Mouse (Mus musculus) myocyte (in vitro differentiated cells): ENCODE results near the gene Lat. TPM values are rescaled to one million over a fixed set of nuclear protein-coding genes. Genes with fewer than 3 reads are reported as not detected.
"Not testable (repeated sequence)": the region's sequence is repeated elsewhere in the genome, so short reads cannot be mapped to it uniquely, and the experiment has no call there.

Source experiments
- H3K27me3 ChIP-seq: one replicate; pipeline ENCODE4 v1.6.1; 2011; ENCODE audit not compliant: control insufficient read depth, insufficient read depth, insufficient read length
- H3K36me3 ChIP-seq: one replicate; pipeline ENCODE4 v1.6.1; 2011; ENCODE audit not compliant: control insufficient read depth, insufficient read depth
- H3K4me2 ChIP-seq: one replicate; pipeline ENCODE4 v1.6.1; 2011; ENCODE audit warnings: low read depth, control low read depth
- H3K4me3 ChIP-seq: one replicate; pipeline ENCODE4 v1.5.1; 2011; ENCODE audit warnings: mild to moderate bottlenecking, control low read depth, moderate library complexity
- H3K79me2 ChIP-seq: one replicate; pipeline ENCODE4 v1.6.1; 2011; ENCODE audit not compliant: control insufficient read depth, insufficient read depth
- H3ac ChIP-seq: one replicate; pipeline ENCODE4 v1.6.1; 2011; ENCODE audit not compliant: control insufficient read depth, insufficient read length
- CEBPB ChIP-seq: IDR thresholded peaks from 2 replicates; pipeline ENCODE4 v1.6.1; 2011; ENCODE audit warnings: mild to moderate bottlenecking, moderate library complexity; ENCODE audit not compliant: poor library complexity, insufficient read depth, severe bottlenecking
- E2F4 ChIP-seq: IDR thresholded peaks from one replicate; pipeline ENCODE4 v1.6.1; 2011; ENCODE audit warnings: mild to moderate bottlenecking, control low read depth, moderate library complexity; ENCODE audit not compliant: insufficient read depth
- MAX ChIP-seq: IDR thresholded peaks from one replicate; pipeline ENCODE4 v1.6.1; 2011; ENCODE audit warnings: low read depth, mild to moderate bottlenecking, control low read depth
- MYOD1 ChIP-seq, 3 experiments: IDR thresholded peaks; one replicate each; pipeline ENCODE4 v1.6.1; 2011; ENCODE audit warnings: control low read depth in 2 of 3, low read depth in 2 of 3, mild to moderate bottlenecking in 2 of 3, moderate library complexity in 1 of 3; ENCODE audit not compliant: insufficient read length in 2 of 3, control insufficient read depth in 1 of 3
- MYOG ChIP-seq, 3 experiments: IDR thresholded peaks; one replicate each; pipeline ENCODE4 v1.6.1; 2011; ENCODE audit warnings: control low read depth in 2 of 3, low read depth in 2 of 3, mild to moderate bottlenecking in 2 of 3; ENCODE audit not compliant: insufficient read length in 2 of 3, control insufficient read depth in 1 of 3, insufficient read depth in 1 of 3
- POLR2A ChIP-seq: IDR thresholded peaks from one replicate; pipeline ENCODE4 v1.6.1; 2011; ENCODE audit warnings: low read depth, mild to moderate bottlenecking, control low read depth, moderate library complexity; ENCODE audit not compliant: insufficient read length
- POLR2AphosphoS2 ChIP-seq: IDR thresholded peaks from one replicate; pipeline ENCODE4 v1.6.1; 2011; ENCODE audit warnings: low read depth, control low read depth; ENCODE audit not compliant: insufficient read length
- REST ChIP-seq: IDR thresholded peaks from one replicate; pipeline ENCODE4 v1.6.1; 2011; ENCODE audit warnings: mild to moderate bottlenecking, control low read depth, moderate library complexity; ENCODE audit not compliant: insufficient read depth, insufficient read length
- SRF ChIP-seq: IDR thresholded peaks from one replicate; pipeline ENCODE4 v1.6.1; 2011; ENCODE audit warnings: low read depth; ENCODE audit not compliant: control insufficient read depth, insufficient read length
- TCF12 ChIP-seq: IDR thresholded peaks from one replicate; pipeline ENCODE4 v1.6.1; 2011; ENCODE audit warnings: mild to moderate bottlenecking, control low read depth; ENCODE audit not compliant: poor library complexity, insufficient read depth, severe bottlenecking
- TCF3 ChIP-seq: IDR thresholded peaks from one replicate; pipeline ENCODE4 v1.6.1; 2011; ENCODE audit warnings: low read depth, control low read depth; ENCODE audit not compliant: insufficient read length
- USF1 ChIP-seq: IDR thresholded peaks from one replicate; pipeline ENCODE4 v1.6.1; 2011; ENCODE audit warnings: low read depth, mild to moderate bottlenecking, control low read depth, moderate library complexity
- polyA plus RNA-seq: library from polyadenylated mRNA; unstranded; fragments of >200 nt; fragmentation: generic; extraction: Trizol; gene quantifications from one replicate; pipeline ENCODE4 v1.2.1, GENCODE M21; 2012; ENCODE audit warnings: missing spikeins

The Lat gene
- polyA plus RNA-seq, 1 experiment: 0.17 TPM

DNA sequence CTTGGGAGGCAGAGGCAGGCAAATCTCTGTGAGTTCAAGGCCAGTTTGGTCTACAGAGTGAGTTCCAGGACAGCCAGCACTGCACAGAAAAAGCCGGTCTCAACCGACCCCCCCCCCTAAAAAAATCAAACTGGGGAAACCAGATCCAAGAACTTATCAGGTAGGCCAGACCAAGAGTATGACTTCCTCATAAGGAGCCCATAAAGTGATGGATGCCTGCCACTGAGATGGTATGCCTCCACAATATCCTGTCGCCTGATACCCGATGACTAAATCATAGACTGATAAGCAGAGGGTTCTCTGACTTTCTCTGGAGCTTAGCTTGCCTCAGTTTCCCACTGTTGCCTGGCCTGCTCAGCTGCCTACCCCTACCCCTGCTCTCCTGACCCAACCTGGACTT is 28.5 kb upstream of the Lat start:
- H3ac ChIP-seq: no peak overlapping the region
- no peaks in the 10 kb centered on the region for H3K36me3 ChIP-seq
- TF ChIP-seq CEBPB (no peak), TCF12 (no peak), TCF3 (no peak)
- H3K79me2 ChIP-seq: no peaks in the 10 kb centered on the region
- H3K27me3 ChIP-seq: no peaks in the 10 kb centered on the region
- H3K4me2 ChIP-seq: no peak overlapping the region
- H3K4me3 ChIP-seq: no peak overlapping the region

GRCm38 (mm10) chr7:126397221-126397620 is 27.9 kb upstream of the Lat start:
- no peak overlapping the region for H3ac ChIP-seq
- H3K4me2 ChIP-seq: peak overlapping the region; percentile 83
- H3K27me3 ChIP-seq: no peaks in the 10 kb centered on the region
- no peaks in the 10 kb centered on the region for H3K36me3 ChIP-seq
- no peaks in the 10 kb centered on the region for H3K79me2 ChIP-seq
- peak overlapping the region; percentile 45 for H3K4me3 ChIP-seq
- TF ChIP-seq POLR2AphosphoS2: no peak
- no peak for TF ChIP-seq MYOD1 (IDR thresholded peaks at IDR 0.05; ENCODE audit: control insufficient read depth in 1 of 3, insufficient read length in 2 of 3, low read depth in 2 of 3)
- TF ChIP-seq USF1: no peak
- TF ChIP-seq SRF: no peak
- no peak for TF ChIP-seq TCF3
- TF ChIP-seq REST: no peak
- TF ChIP-seq MYOG (IDR thresholded peaks at IDR 0.05; ENCODE audit: control insufficient read depth in 1 of 3, insufficient read depth in 1 of 3, insufficient read length in 2 of 3, low read depth in 2 of 3): no peak

GRCm38 (mm10) chr7:126396298-126397119 is 27.1 kb upstream of the Lat start, which contains the start of gene Nfatc2ip:
Gene Nfatc2ip, minus strand, starts transcription at chr7:126396737.
- Histone ChIP-seq H3K79me2 (no peaks in the 10 kb centered on the region), H3ac (peak within 1 kb of the TSS; percentile 8), H3K27me3 (no peaks in the 10 kb centered on the region), H3K4me3 (peak within 1 kb of the TSS; percentile 45), H3K4me2 (peak within 1 kb of the TSS; percentile 88), H3K36me3 (no peaks in the 10 kb centered on the region)
- TF ChIP-seq SRF: peak; percentile 66
- TF ChIP-seq USF1: no peak
- peak; percentile 85 for TF ChIP-seq E2F4
- TF ChIP-seq TCF12: no peak
- peak; percentile 89 for TF ChIP-seq POLR2AphosphoS2
- TF ChIP-seq POLR2A: peak; percentile 94

DNA sequence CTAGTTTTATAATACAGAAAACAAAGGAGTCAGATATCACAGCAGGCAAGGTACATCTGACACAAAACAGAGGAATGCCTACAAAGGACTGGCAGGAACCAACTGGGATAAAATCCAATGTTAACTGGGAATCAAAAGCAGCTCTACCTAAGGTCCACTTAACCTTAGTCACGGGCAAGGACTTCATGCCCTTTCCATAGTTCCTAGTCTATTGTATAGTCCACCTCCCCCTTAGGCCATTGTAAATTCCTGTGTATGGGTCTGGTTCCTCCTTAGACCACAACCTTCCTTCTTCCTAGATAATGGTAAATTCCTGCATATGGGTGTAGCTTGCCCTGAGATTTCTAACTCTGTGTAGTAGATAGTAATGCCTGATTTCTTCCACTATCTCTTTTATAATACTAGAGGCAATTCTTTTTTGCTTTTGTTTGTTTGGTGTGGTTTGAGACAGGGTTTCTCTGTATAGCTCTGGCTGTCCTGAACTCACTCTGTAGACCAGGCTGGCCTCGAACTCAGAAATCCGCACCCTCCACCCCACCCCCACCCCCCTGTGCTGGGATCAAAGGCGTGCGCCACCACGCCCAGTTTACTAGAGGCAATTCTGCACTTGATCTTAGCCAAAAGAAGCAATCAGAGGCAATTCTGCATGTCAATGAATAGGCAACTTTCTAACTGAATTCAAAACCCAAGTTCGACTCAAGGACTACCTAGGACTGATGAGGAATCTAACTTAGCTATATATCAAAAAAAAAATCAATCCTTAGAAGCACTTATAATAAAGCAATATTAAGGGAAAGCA is 22.9 kb upstream of the Lat start:
- H3K4me3 ChIP-seq, H3K36me3 ChIP-seq, H3K4me2 ChIP-seq, H3K79me2 ChIP-seq, H3K27me3 ChIP-seq, H3ac ChIP-seq: not testable (repeated sequence)

DNA sequence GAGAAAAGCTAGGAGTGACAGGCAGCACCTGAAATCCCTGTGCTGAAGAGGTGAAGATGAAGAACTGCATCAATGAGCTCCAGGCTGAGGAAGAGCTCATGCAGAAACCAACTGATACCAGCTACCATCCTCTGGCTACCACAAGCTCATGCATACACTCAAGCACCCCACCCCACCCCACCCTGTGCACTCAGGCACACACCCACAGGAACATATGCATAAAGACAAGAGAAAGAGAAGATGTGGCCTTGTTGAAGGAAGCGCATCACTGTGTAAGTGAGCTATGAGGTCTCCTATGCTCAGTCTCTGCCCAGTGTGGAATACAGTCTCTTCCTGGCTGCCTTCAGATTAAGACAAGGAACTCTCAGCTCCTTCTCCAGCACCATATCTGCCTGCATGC is 18.8 kb upstream of the Lat start:
- no peak overlapping the region for H3ac ChIP-seq

More for the DNA sequence above, 18.8 kb upstream of the Lat start:
- H3K4me2 ChIP-seq: no peak overlapping the region
- H3K79me2 ChIP-seq: no peaks in the 10 kb centered on the region
- no peak for TF ChIP-seq USF1
- no peak for TF ChIP-seq REST
- no peak for TF ChIP-seq TCF12
- no peak for TF ChIP-seq POLR2AphosphoS2
- no peak for TF ChIP-seq CEBPB
- TF ChIP-seq MYOD1 (IDR thresholded peaks at IDR 0.05; ENCODE audit: control insufficient read depth in 1 of 3, insufficient read length in 2 of 3, low read depth in 2 of 3): no peak
- TF ChIP-seq TCF3: no peak
- no peak for TF ChIP-seq SRF
- no peak for TF ChIP-seq POLR2A
- TF ChIP-seq E2F4: no peak
- TF ChIP-seq MAX: no peak
- no peak for TF ChIP-seq MYOG (IDR thresholded peaks at IDR 0.05; ENCODE audit: control insufficient read depth in 1 of 3, insufficient read depth in 1 of 3, insufficient read length in 2 of 3, low read depth in 2 of 3)
- H3K36me3 ChIP-seq: peaks cover 9% of the 10 kb centered on the region
- no peaks in the 10 kb centered on the region for H3K27me3 ChIP-seq
- no peak overlapping the region for H3K4me3 ChIP-seq
